Mouse (Mus musculus) frontal cortex, postnatal 14 days (tissue): ENCODE measurements around the gene Gdf2.

Source experiments
- DNase-seq, 2 experiments: peaks; one replicate each; pipeline ENCODE4 v3.0.0; 2022; ENCODE audit warnings: low spot score in 2 of 2

The Gdf2 gene

DNA sequence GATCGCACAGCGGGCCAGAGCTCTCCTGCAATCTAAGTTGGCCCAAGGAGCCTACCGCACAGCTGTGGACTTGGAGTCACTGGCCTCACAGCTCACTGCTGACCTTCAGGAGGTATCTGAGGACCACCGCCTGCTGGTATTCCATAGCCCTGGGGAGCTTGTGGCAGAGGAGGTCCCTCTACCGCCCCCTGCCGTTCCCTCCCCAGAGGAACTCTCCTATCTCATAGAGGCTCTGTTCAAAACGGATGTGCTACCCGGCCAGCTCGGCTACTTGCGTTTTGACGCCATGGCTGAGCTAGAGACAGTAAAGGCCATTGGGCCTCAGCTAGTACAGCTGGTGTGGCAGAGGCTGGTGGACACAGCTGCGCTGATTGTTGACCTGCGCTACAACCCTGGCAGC is 15.2 kb downstream of the Gdf2 start:
- DNase-seq, result no peak

DNA sequence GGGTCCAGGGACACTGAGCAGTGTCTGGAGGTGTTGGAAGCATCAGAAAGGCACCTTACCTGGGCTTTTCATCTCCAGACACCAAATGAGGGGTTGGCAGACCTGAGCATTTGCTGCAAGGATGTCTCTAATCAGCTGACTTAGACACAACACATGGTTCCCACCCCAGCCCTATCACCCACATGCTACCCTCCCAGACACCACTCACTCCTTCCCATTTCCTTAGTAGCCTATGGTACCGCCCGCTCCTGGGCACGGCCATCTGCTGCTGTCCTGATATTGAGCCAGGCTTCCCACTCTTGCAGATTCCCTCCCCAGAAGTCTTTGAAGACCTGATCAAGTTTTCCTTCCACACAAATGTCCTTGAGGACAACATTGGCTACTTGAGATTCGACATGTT is 17.3 kb downstream of the Gdf2 start:
- DNase-seq, result no peak

DNA sequence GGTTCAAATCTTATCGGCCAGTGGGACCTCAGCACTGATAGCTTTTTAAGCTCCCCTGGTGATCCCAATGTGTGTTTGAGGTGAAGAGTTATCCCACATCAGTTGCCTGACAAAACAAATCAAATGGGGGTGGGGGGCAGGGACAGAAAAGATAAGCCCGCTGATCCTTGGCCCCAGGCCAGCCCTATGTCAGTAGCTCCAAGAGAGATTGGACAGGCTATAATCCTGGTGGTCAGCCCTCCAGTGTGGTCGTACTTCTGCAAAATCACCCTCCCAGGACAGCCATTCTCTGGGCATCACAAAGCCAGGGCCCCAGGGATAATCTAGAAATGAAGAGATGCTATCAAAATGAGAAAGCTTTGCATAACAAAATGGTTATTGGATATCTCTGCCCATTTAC is 18.0 kb downstream of the Gdf2 start:
- no peak for DNase-seq

DNA sequence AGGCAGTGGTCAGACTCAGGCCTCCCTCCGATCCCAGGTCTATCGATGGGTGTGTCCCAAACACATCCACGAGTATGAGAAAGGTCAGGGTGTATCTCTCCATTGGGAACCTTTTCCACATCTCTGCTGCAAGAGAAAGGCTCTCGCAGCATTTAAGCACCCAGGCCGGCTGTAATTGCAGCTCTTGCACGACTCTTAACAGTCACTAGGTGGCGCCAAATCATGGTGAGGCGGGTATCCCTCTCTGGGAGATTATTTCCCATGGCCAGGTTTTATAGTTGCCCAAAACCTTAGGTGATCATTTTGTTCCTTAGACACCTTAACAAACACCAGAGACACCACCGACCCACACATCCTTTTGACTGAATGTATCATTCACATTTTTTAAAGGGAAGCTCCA is 18.5 kb downstream of the Gdf2 start:
- peak in 1 of 2 experiments; percentile 59 for DNase-seq

DNA sequence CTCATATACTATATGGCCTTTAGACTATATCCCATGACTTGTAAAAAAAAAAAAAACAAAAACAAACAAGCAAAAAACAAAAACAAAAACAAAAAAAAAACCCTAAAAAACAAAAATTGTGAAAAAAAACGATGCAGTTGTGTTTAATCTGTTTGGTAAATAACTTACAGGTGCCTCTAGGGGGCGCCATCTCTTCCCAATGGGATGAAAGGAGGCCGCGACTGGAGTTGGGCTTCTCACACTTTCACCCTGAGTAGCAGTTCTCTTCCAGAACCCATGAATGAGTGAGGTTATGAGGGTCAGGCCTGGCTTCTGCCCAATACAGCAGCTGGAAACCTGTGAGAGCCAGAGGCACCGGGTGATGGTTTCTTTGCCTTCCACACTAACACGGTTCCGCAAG is 24.8 kb downstream of the Gdf2 start:
- DNase-seq, result no peak

DNA sequence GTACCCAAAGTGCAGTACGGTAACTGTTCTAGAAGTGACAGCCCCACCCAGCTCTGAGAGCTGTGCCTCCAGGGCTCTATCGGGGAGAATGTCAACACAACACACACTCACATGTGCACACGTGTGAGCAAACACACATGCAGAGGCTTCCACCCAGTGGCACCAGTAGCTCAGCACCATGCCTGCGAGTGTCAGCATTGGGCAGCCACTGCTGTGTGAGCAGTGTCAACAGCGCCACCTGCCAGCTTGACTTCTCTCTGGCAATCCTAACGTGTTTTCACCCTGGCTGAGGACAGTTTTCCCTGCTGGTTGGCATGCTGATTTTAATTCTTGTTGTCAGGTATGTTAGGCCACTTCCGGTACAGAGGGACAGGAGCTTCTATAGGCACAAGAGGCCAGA is 31.8 kb downstream of the Gdf2 start:
- DNase-seq, result no peak

DNA sequence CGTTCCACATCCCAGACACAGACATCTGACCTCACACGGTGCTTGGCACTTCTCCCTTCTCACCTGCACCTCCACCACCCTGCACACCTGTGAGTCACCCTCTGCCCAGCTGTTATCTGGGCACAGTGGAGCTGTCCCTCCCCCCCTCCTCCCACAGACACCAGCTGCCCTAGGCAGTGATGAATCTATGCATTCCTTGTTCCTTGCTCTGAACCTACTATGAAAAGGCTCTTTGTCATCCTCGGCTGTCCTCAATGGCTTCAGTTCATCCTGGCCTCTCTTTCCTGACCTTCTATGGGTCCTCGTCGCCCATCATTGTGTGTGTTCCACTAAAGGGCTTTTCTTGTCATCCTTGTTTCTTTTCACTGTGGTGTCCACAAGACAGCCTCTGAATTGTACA is 33.9 kb downstream of the Gdf2 start:
- no peak for DNase-seq

DNA sequence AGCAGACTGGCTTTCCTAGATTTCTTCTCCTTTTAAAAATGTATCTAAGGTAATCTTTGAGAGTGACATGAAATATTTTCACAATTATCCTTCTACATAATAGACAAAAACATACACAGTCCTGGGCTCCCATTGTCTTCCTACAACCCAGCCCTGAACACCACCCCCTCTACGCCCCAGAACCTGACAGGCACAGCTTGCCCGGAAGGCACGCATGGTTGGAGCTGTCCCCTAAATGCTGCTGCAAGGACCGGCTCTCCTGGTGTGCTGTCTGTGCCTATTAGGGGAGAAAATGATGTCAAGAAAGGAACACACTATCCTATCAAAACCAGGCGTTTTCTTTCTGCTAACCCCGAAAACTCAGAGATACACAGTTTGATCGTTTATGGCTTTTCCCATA is 36.9 kb downstream of the Gdf2 start:
- no peak for DNase-seq

DNA sequence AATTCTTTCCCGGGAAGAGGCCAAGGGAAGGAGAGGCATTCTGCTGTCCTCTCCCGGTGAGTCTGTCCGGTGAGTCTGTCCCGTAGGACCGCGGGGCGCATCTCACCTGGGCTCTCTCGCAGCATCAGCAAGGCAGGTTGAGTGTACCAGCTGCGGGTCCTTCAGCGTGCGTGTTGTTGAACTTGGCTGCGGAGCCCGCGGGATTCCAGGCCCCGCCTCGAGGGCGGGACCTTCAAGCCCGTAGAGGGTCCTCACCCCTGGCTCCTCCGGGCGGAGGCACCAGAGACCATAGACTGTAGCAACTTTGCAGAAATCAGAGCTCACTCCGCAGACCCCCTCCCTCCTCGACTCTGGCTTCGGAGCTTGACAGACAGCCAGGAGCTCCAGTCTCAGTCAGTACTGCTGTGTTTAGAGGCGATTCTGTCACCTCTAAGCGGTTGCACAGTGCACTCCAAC is 37.8 kb downstream of the Gdf2 start, which contains the start of gene Zfp488:
Zfp488 (minus strand) TSS at position 161 of the 456 bp plus-strand sequence.
- peak in 1 of 2 experiments; percentile 19 for DNase-seq

DNA sequence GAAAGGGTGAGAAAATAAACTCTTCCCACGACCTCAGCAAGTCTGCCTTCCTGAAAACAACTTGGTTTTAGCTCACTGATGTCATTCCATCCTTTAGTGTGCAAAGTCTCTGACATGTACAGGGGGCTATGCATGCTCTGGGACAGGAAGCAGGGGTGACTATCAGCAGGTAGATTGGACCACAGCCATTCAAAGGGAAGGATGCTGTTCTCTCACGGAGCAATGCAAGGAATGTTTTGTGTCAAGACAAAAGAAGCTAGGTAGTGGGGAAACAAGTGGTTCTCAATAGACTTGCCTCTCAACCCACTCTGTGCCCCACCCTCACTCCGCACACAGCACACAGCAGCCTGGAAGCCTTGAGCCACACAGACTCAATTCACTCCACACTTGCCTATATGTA is 48.4 kb downstream of the Gdf2 start:
- no peak for DNase-seq

DNA sequence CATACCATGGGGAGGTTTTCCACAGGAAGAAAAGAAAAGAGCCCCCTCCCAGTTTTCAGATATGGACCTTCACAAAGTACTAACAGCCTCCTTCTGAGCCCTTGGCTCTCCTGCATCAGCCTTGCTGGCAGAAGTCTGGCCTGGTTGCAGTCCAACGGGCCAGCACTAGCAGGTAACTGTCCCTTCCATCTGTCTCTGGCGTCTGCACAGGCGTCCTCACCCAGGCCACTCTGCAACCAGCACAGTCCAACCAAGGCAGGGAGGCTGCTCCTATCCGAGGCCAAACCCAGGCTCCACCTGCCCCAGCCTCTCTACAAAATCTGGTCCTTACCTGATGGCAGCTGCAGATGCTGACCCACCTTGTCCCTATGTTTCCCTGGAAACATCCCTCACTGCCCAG is 51.1 kb downstream of the Gdf2 start:
- DNase-seq, result no peak

DNA sequence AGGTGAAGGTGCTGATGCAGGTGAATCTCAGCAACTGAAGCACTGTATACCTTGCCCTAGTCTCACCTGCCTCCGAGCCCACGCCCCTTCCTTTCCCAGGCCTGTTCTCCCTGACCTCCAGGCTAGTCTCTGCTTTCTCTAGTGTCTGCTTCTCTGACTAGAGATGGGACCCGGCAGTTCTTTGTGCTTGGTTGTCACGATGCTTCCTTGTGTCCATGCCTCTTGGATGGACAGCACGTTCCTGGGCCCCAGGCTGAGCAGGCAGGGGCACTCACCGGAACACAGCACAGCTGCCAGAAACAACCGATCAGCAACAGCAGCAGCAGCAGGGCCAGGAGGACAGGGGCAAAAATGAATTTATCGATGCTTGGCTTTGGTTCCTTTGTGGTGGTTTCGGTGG is 52.2 kb downstream of the Gdf2 start:
- DNase-seq, result no peak

DNA sequence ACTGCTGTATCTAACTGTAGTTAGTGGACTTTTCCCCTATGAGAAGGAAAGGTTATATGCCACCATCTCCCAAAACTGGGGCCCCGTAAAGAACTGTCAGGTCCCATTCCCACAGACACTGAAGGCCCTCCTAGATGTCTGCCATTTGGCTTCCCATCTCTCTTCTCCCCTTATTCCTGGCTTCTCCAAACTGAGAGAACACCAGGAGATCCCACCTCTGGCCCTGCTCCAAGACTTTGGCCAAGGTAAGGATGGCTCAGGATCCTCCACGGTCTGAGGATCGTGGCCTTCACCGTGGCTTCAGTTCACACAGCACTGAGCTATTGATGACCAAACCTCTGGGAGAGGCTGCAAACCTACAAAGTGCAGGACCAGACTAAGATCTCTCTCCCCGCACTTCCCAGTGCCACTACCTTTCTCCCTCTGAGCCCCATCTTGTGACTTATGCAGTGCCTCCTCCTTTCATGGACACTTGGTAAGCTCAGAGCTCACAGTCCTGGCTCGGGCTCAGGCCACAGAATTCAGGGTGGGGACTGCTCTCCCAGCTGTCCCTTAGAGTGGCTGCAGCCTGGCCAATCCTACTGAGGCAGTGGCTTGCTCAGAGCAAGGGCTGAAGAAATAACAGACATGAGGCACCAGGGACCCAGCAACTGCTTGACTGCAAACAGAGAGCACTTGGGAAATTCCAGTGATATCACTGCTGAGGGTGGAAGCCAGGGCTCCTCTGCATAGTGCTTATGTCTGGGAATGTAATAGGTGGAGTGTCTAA is 52.9 kb downstream of the Gdf2 start:
- DNase-seq, result no peak
